Mouse (Mus musculus) CD8-positive naive resting alpha-beta T cell, adult 2 months (primary cell): Measurements from ENCODE around the gene Miga1.

Experiments used
- DNase-seq, 2 experiments: peaks; one replicate each; pipeline ENCODE4 v3.0.0; 2022; ENCODE audit warnings: low read depth in 2 of 2, low spot score in 2 of 2

The Miga1 gene

GRCm38 (mm10) chr3:152250487-152250886, 89.7 kb downstream of the Miga1 start:
- no peak for DNase-seq

- no peak for DNase-seq
Measured at GRCm38 (mm10) chr3:152247708-152248107, 92.5 kb downstream of the Miga1 start.

DNA sequence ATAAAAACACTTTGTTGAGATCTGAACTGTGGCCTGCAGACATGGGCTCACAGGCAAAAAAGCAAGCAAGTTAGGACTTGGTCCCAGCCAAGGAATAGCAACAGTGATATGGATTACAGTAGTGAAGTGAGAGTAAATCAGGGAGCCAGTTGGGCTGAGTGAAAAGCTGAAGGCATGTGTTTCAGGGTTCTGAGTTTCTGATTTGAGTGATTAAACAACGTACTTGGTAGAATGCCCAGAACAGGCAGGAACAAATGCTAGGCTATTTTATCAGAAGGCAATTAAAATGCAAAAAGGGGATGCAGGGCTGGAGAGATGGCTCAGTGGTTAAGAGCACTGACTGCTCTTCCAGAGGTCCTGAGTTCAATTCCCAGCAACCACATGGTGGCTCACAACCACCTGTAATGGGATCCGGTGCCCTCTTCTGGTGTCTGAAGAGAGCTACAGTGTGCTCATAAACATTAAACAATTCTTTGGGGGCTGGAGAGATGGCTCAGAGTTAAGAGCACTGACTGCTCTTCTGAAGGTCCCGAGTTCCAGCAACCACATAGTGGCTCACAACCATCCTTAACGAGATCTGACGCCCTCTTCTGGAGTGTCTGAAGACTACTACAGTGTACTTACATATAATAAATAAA, 94.8 kb downstream of the Miga1 start:
- no peak for DNase-seq

DNA sequence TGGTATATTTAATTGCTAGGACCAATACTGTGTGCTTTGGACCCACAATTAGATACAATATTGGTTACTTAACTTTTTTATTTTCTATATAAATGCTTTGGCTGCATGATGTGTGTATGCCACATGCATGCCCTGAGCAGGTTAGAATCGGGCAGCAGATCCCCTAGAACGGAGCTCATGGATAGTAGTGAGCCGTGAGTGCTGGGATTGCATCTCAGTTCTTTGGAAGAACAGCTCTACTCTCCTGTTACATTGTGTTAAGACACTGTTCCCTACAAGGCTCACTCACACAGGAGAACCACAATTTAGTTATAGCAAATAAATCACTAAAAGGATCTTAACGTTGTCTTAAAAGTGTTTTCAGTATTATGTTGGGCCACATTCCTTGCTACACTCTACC, 96.9 kb downstream of the Miga1 start:
- DNase-seq, result no peak

DNA sequence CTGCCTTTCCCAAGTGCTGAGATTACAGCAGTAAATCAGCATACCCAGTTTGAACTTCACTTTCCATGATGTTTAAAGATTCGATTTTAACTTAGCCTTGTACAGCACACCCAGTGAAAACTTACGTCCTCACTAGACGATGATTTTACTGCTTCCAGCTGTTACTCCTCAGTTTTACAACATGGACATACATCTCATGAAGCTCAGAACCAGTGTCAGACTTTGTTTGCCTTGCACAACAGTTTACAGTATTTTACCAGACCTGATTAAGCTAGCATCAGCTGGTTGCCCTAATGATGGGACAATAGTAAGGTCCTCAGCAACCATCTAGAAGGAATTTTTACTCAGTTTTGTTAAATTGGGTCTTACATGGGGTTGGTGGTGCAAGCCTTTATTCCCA, 99.1 kb downstream of the Miga1 start:
- DNase-seq, result no peak

DNA sequence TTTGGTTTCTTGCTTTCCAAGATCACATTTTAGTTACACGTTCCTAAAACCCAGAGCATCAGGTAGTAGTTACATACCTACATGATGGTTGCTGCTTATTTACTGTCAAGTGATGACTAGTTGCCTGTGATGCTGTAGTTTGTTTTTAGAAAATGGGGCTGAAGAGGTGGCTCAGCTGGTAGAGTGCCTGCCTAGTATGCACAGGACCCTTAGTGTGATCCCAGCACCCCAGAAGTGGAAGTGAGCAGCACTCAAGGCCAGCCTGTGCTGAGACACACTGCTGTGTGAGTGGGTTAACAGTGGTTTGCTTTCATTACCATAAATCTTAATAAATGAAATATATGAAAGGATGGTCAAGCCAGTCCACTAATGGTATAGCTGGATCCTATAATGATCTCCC, 100.6 kb downstream of the Miga1 start:
- DNase-seq, result no peak

- DNase-seq, result no peak
Measured at GRCm38 (mm10) chr3:152238836-152239235, 101.4 kb downstream of the Miga1 start.

- no peak for DNase-seq
Measured at GRCm38 (mm10) chr3:152235805-152236204, 104.4 kb downstream of the Miga1 start.

GRCm38 (mm10) chr3:152235238-152235637, 105.0 kb downstream of the Miga1 start:
- DNase-seq, result no peak

GRCm38 (mm10) chr3:152231333-152232100, 108.7 kb downstream of the Miga1 start:
- no peak for DNase-seq

DNA sequence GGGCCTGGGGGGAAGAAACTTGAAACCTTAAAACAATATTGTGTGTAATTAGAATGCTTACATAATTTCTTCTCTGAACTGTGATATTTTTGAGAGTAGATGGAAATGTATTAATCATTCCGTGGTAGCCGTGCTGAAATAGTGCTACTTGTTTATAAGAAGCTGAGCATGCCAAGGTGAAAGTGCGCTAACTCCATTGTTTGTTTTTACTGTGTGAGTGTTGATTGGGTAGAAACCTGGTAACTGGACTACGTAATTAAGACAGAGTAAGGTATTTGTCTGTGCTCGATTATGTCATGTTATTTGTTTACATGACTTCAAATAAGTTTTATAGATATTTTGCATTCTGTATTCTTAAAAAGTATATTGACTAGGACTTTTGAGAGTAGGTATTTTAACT, 110.9 kb downstream of the Miga1 start:
- DNase-seq, result no peak

GRCm38 (mm10) chr3:152228843-152229242, 111.4 kb downstream of the Miga1 start:
- DNase-seq, result no peak

- DNase-seq, result no peak
Measured at GRCm38 (mm10) chr3:152225906-152226305, 114.3 kb downstream of the Miga1 start.

DNA sequence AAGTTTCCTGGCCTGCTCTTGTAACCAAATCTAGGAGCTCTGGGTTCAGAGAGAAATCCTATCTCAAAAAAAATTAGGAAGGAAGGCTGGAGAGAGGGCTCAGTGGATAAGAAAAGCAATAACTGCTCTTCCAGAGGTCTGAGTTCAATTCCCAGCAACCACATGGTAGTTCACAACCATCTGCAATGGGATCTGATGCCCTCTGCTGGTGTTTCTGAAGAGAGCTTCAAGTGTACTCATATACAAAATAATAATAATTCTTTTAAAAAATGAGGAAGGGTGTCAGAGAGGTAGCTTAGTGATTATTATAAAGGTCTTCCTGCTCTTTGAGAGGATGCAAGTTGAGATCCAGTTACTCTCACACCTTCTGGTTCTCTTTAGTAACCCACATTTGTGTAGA, 115.3 kb downstream of the Miga1 start:
- DNase-seq, result no peak
